ENCODE assay signal across 23 mouse cellular contexts in the genomic region with DNA sequence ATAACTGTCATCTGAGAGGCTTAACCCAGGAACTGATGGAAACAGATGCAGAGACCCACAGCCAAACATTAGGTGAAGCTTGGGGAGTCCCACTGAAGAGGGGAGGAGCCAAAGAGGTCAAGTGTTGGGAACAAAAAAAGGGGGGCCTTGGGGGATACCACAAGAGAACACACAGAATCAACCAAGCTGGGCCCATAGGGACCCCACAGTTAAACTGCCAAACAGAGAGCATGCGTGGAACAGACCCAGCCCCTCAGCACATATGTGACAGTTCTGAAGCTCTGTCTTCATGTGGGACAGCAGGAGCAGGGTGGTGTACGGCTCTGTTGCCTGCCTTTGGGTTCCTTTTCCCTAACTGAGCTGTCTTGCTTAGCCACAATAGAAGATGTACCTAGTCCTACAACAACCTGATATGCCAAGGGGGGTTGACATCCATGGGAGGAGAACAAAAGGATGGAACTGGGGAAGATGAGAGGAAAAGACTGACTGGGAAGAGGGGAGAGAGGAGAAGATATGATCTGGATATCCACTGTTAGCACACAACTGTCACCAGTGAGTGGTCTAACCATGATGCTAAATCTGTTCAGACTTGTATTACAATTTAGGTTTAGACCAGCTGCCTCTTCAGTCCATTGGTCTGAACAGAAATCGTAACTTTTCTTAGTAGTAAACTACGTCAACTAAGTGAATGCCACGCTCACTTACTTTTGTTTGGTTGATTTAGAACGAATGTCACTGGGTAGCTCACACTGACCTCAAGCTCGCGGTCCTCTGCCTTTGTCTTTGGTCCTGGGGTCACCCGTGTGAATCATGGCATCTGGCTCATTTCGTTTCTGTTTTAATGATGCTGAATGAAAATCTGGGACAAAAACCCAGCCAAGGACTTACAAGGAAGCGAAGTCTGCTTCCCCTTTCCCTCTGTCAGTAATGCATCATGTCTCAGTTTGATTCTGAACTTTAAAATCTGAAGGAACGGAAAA.
A peak's percentile ranks its signal among the peaks of the same experiment; 100 is the strongest.
DNase-seq lines count a peak whose midpoint lies in the region; ATAC-seq lines count a peak whose summit lies in the region.
"Had no signal": no experiment of that assay in that cellular context is flagged by ENCODE, and none has a peak within 500 bp of the region (broad histone marks: within the 10 kb centered on the region; RNA-seq: fewer than 3 reads in every experiment).

No protein-coding gene starts in this region.

- no peak for DNase-seq in hindbrain, embryonic 10.5 days (ENCODE audit: low spot score)
- no peak for DNase-seq in hindbrain, embryonic 14.5 days (ENCODE audit: low spot score)
- DNase-seq in retina, postnatal 1 day: peak; percentile 61
- DNase-seq in retina, embryonic 14.5 days (ENCODE audit: low spot score): no peak
- peak; percentile 45 for DNase-seq in Muller cell, postnatal 12 days (ENCODE audit: inconsistent ontology term)
- peak; percentile 24 for DNase-seq in limb, embryonic 10.5 days (ENCODE audit: low spot score)
- no peak for DNase-seq in urinary bladder, postnatal 14 days (ENCODE audit: low spot score)
- DNase-seq: adrenal gland, adult 8-10 months; cerebellum, postnatal 10 days; forebrain, postnatal 0 days; gastrocnemius, postnatal 36 days; kidney, adult 8-10 months; kidney, postnatal 4 days; liver, embryonic 13.5 days; lung, postnatal 4 days; right cerebral cortex, adult 18-20 months; thymus, postnatal 14 days had no signal

- no peak overlapping the region for H3K4me3 ChIP-seq in hindbrain, embryonic 10.5 days
- H3K4me3 ChIP-seq in hindbrain, embryonic 14.5 days (replicated peaks; ENCODE audit: low read length): no peak overlapping the region
- no peak overlapping the region for H3K4me3 ChIP-seq in limb, embryonic 10.5 days
- H3K4me3 ChIP-seq: embryonic facial prominence, embryonic 10.5 days; limb, embryonic 12.5 days; liver, embryonic 13.5 days; lung, embryonic 15.5 days; stomach, embryonic 15.5 days had no signal

- H3K27ac ChIP-seq in hindbrain, embryonic 10.5 days: peak overlapping the region; percentile 75
- H3K27ac ChIP-seq in hindbrain, embryonic 14.5 days: no peak overlapping the region
- H3K27ac ChIP-seq in limb, embryonic 10.5 days: no peak overlapping the region
- H3K27ac ChIP-seq: embryonic facial prominence, embryonic 10.5 days; limb, embryonic 12.5 days; liver, embryonic 13.5 days; lung, embryonic 15.5 days; stomach, embryonic 15.5 days had no signal

- H3K4me2 ChIP-seq in hindbrain, embryonic 14.5 days (replicated peaks): no peak overlapping the region
- H3K4me2 ChIP-seq: limb, embryonic 12.5 days; liver, embryonic 13.5 days; lung, embryonic 15.5 days; midbrain, embryonic 11.5 days; stomach, embryonic 15.5 days had no signal

- H3K27me3 ChIP-seq in hindbrain, embryonic 10.5 days (ENCODE audit: insufficient read depth, poor library complexity, severe bottlenecking): no peaks in the 10 kb centered on the region
- no peaks in the 10 kb centered on the region for H3K27me3 ChIP-seq in hindbrain, embryonic 14.5 days (ENCODE audit: control insufficient read depth, insufficient read depth, low read length)
- H3K27me3 ChIP-seq in limb, embryonic 10.5 days (ENCODE audit: low read depth, poor library complexity, severe bottlenecking): no peaks in the 10 kb centered on the region
- H3K27me3 ChIP-seq: limb, embryonic 12.5 days; liver, embryonic 13.5 days; lung, embryonic 15.5 days; Patski; stomach, embryonic 15.5 days had no signal

- H3K4me1 ChIP-seq in hindbrain, embryonic 10.5 days (replicated peaks): peaks cover 39% of the 10 kb centered on the region
- no peaks in the 10 kb centered on the region for H3K4me1 ChIP-seq in hindbrain, embryonic 14.5 days (replicated peaks; ENCODE audit: control insufficient read depth, insufficient read depth, low read length)
- H3K4me1 ChIP-seq in limb, embryonic 10.5 days: no peaks in the 10 kb centered on the region
- H3K4me1 ChIP-seq: embryonic facial prominence, embryonic 10.5 days; limb, embryonic 12.5 days; stomach, embryonic 15.5 days had no signal

- H3K36me3 ChIP-seq in hindbrain, embryonic 10.5 days: no peaks in the 10 kb centered on the region
- no peaks in the 10 kb centered on the region for H3K36me3 ChIP-seq in hindbrain, embryonic 14.5 days (replicated peaks; ENCODE audit: control insufficient read depth, insufficient read depth)
- no peaks in the 10 kb centered on the region for H3K36me3 ChIP-seq in limb, embryonic 10.5 days
- H3K36me3 ChIP-seq: embryonic facial prominence, embryonic 10.5 days; limb, embryonic 12.5 days; liver, embryonic 13.5 days; lung, embryonic 15.5 days; stomach, embryonic 15.5 days had no signal

- WGBS in hindbrain, embryonic 10.5 days: 70% methylated on average over 12 of the region's 12 CpGs
- 54% methylated on average over 12 of the region's 12 CpGs for WGBS in hindbrain, embryonic 14.5 days
- 86% methylated on average over 12 of the region's 12 CpGs for WGBS in limb, embryonic 10.5 days

- no peak overlapping the region for H3K9ac ChIP-seq in hindbrain, embryonic 14.5 days
- H3K9ac ChIP-seq: forebrain, postnatal 0 days; limb, embryonic 12.5 days; liver, embryonic 13.5 days; lung, embryonic 15.5 days; stomach, embryonic 15.5 days had no signal

- H3K9me3 ChIP-seq in hindbrain, embryonic 10.5 days: no peaks in the 10 kb centered on the region
- H3K9me3 ChIP-seq in hindbrain, embryonic 14.5 days (ENCODE audit: control insufficient read depth, low read length): no peaks in the 10 kb centered on the region
- no peaks in the 10 kb centered on the region for H3K9me3 ChIP-seq in limb, embryonic 10.5 days (replicated peaks)
- H3K9me3 ChIP-seq: embryonic facial prominence, embryonic 10.5 days; limb, embryonic 12.5 days; liver, embryonic 13.5 days; lung, embryonic 15.5 days; stomach, embryonic 15.5 days had no signal

- ATAC-seq in hindbrain, embryonic 14.5 days (ENCODE audit: low FRiP score): no peak
- ATAC-seq: forebrain, postnatal 0 days; Patski had no signal

Comparison
In these comparisons a context has a peak if more than half of its experiments do, and no peak if none do; other contexts are left out.
1. DNase-seq: peak in retina, postnatal 1 day (single experiment), Muller cell, postnatal 12 days (single experiment) and limb, embryonic 10.5 days (single experiment); none in hindbrain, embryonic 10.5 days (single experiment), hindbrain, embryonic 14.5 days (single experiment), retina, embryonic 14.5 days (single experiment) and urinary bladder, postnatal 14 days (single experiment).